Mouse (Mus musculus) kidney, embryonic 14.5 days (tissue): ENCODE results near the gene Olfr1417. TPM values are rescaled to one million over a fixed set of nuclear protein-coding genes. Genes with fewer than 3 reads are reported as not detected.
A peak's percentile ranks its signal among the peaks of the same experiment; 100 is the strongest.

Source experiments
- ATAC-seq: fragments of 200-750 bp; cut with Nextera tagmentation; 2 replicates; pipeline ENCODE4 v1.8.0; 2017; ENCODE audit warnings: moderate number of reproducible peaks, mild to moderate bottlenecking, moderate TSS enrichment, moderate library complexity; ENCODE audit not compliant: low FRiP score, low TSS enrichment
- H3K27ac ChIP-seq: fragments of 300-500 bp; sonication (generic); 2 replicates; pipeline ENCODE4 v1.5.1; 2014; ENCODE audit warnings: low read depth, mild to moderate bottlenecking, low read length, moderate library complexity, mixed read lengths
- H3K27me3 ChIP-seq: fragments of 300-500 bp; sonication (generic); 2 replicates; pipeline ENCODE4 v1.6.1; 2014; ENCODE audit warnings: mild to moderate bottlenecking, low read length; ENCODE audit not compliant: control insufficient read depth, insufficient read depth
- H3K36me3 ChIP-seq: fragments of 300-500 bp; sonication (generic); 2 replicates; pipeline ENCODE4 v1.6.1; 2014; ENCODE audit warnings: low read length, mixed read lengths; ENCODE audit not compliant: control insufficient read depth, insufficient read depth
- H3K4me1 ChIP-seq: fragments of 300-500 bp; sonication (generic); 2 replicates; pipeline ENCODE4 v1.6.1; 2014; ENCODE audit warnings: low read length, mixed read lengths; ENCODE audit not compliant: control insufficient read depth, insufficient read depth
- H3K4me2 ChIP-seq: fragments of 300-500 bp; sonication (generic); replicated peaks from 2 replicates; pipeline ENCODE4 v1.6.1; 2014; ENCODE audit warnings: low read depth, mild to moderate bottlenecking, low read length
- H3K4me3 ChIP-seq: fragments of 300-500 bp; sonication (generic); 2 replicates; pipeline ENCODE4 v1.5.1; 2014; ENCODE audit warnings: mild to moderate bottlenecking, low read length
- H3K9ac ChIP-seq: fragments of 300-500 bp; sonication (generic); 2 replicates; pipeline ENCODE4 v1.6.1; 2014; ENCODE audit warnings: low read depth, mild to moderate bottlenecking, low read length, moderate library complexity
- H3K9me3 ChIP-seq: fragments of 300-500 bp; sonication (generic); 2 replicates; pipeline ENCODE4 v1.6.1; 2016; ENCODE audit warnings: low read length; ENCODE audit not compliant: control insufficient read depth
- WGBS: fragments of 180-500 bp; shearing (Covaris S2); extraction: QIAGEN DNeasy Blood & Tissue Kit; methylation state at CpG from one replicate; pipeline ENCODE4 v1.1.7; 2014; 5-methylcytosine and 5-hydroxymethylcytosine counted together
- polyA plus RNA-seq: library from polyadenylated mRNA; unstranded; fragments of >200 nt; fragmentation: Nextera tagmentation; extraction: Ambion mirVana; gene quantifications from 2 replicates; pipeline ENCODE4 v1.2.1, GENCODE M21; 2014

The Olfr1417 gene
- polyA plus RNA-seq, 1 experiment from 2014 or later: 0.12 TPM

GRCm38 (mm10) chr19:11804423-11804822 is 34.6 kb downstream of the Olfr1417 start:
- H3K4me2 ChIP-seq: no peak overlapping the region
- H3K9ac ChIP-seq: no peak overlapping the region
- WGBS: 50% methylated on average over 1 of the region's 1 CpGs
- no peak for ATAC-seq
- no peaks in the 10 kb centered on the region for H3K9me3 ChIP-seq
- H3K4me1 ChIP-seq: no peaks in the 10 kb centered on the region
- no peaks in the 10 kb centered on the region for H3K36me3 ChIP-seq
- no peak overlapping the region for H3K27ac ChIP-seq
- no peaks in the 10 kb centered on the region for H3K27me3 ChIP-seq
- H3K4me3 ChIP-seq: no peak overlapping the region

GRCm38 (mm10) chr19:11800531-11801315 is 38.3 kb downstream of the Olfr1417 start:
- Histone ChIP-seq H3K4me3 (no peak overlapping the region), H3K9me3 (no peaks in the 10 kb centered on the region), H3K9ac (no peak overlapping the region), H3K27ac (no peak overlapping the region), H3K4me2 (no peak overlapping the region), H3K36me3 (no peaks in the 10 kb centered on the region), H3K27me3 (no peaks in the 10 kb centered on the region), H3K4me1 (no peaks in the 10 kb centered on the region)
- ATAC-seq: no peak
- WGBS: 81% methylated on average over 8 of the region's 8 CpGs

GRCm38 (mm10) chr19:11794447-11794846 is 44.6 kb downstream of the Olfr1417 start:
- ATAC-seq: no peak
- H3K27me3 ChIP-seq: no peaks in the 10 kb centered on the region
- no peaks in the 10 kb centered on the region for H3K4me1 ChIP-seq
- no peaks in the 10 kb centered on the region for H3K36me3 ChIP-seq
- no peak overlapping the region for H3K4me2 ChIP-seq
- no peak overlapping the region for H3K27ac ChIP-seq
- H3K4me3 ChIP-seq: no peak overlapping the region
- WGBS: 84% methylated on average over 6 of the region's 6 CpGs
- H3K9ac ChIP-seq: no peak overlapping the region
- no peaks in the 10 kb centered on the region for H3K9me3 ChIP-seq

GRCm38 (mm10) chr19:11793741-11794359 is 45.2 kb downstream of the Olfr1417 start:
- Histone ChIP-seq H3K36me3 (0 out of 2 replicates have a peak, but pooled peaks cover 4% of the 10 kb centered on the region), H3K27ac (no peak overlapping the region), H3K4me3 (no peak overlapping the region), H3K4me2 (no peak overlapping the region), H3K9me3 (no peaks in the 10 kb centered on the region), H3K9ac (no peak overlapping the region), H3K27me3 (no peaks in the 10 kb centered on the region), H3K4me1 (no peaks in the 10 kb centered on the region)
- WGBS: 72% methylated on average over 2 of the region's 2 CpGs
- ATAC-seq: no peak

GRCm38 (mm10) chr19:11791825-11792224 is 47.2 kb downstream of the Olfr1417 start:
- WGBS: 68% methylated on average over 5 of the region's 5 CpGs
- ATAC-seq: no peak
- no peaks in the 10 kb centered on the region for H3K27me3 ChIP-seq

GRCm38 (mm10) chr19:11788876-11789275 is 50.1 kb downstream of the Olfr1417 start:
- Histone ChIP-seq H3K27me3 (no peaks in the 10 kb centered on the region), H3K4me2 (no peak overlapping the region), H3K36me3 (0 out of 2 replicates have a peak, but pooled peaks cover 4% of the 10 kb centered on the region), H3K9me3 (no peaks in the 10 kb centered on the region), H3K4me1 (no peaks in the 10 kb centered on the region), H3K4me3 (no peak overlapping the region), H3K9ac (no peak overlapping the region), H3K27ac (no peak overlapping the region)
- ATAC-seq: peak; percentile 73; the same call in 1 of the 2 replicates
- WGBS: 47% methylated on average over 6 of the region's 6 CpGs

More at GRCm38 (mm10) chr19:11791825-11792224, 47.2 kb downstream of the Olfr1417 start:
- no peak overlapping the region for H3K27ac ChIP-seq
- no peaks in the 10 kb centered on the region for H3K9me3 ChIP-seq
- H3K4me1 ChIP-seq: no peaks in the 10 kb centered on the region
- H3K36me3 ChIP-seq: 0 out of 2 replicates have a peak, but pooled peaks cover 4% of the 10 kb centered on the region
- H3K4me2 ChIP-seq: no peak overlapping the region
- H3K4me3 ChIP-seq: no peak overlapping the region
- no peak overlapping the region for H3K9ac ChIP-seq

- H3K9ac ChIP-seq: no peak overlapping the region
- H3K4me2 ChIP-seq: no peak overlapping the region
- no peaks in the 10 kb centered on the region for H3K4me1 ChIP-seq
- H3K36me3 ChIP-seq: 0 out of 2 replicates have a peak, but pooled peaks cover 4% of the 10 kb centered on the region
- no peaks in the 10 kb centered on the region for H3K9me3 ChIP-seq
- no peak overlapping the region for H3K27ac ChIP-seq
- H3K4me3 ChIP-seq: no peak overlapping the region
- 93% methylated on average over 6 of the region's 6 CpGs for WGBS
- ATAC-seq: no peak
- no peaks in the 10 kb centered on the region for H3K27me3 ChIP-seq
These were observed 51.2 kb downstream of the Olfr1417 start for GRCm38 (mm10) chr19:11787826-11788225.

GRCm38 (mm10) chr19:11785409-11786154 is 53.4 kb downstream of the Olfr1417 start:
- ATAC-seq: no peak
- no peaks in the 10 kb centered on the region for H3K4me1 ChIP-seq
- no peak overlapping the region for H3K4me2 ChIP-seq
- no peak overlapping the region for H3K9ac ChIP-seq
- WGBS: 80% methylated on average over 14 of the region's 14 CpGs
- no peaks in the 10 kb centered on the region for H3K9me3 ChIP-seq
- 0 out of 2 replicates have a peak, but pooled peaks cover 4% of the 10 kb centered on the region for H3K36me3 ChIP-seq
- no peaks in the 10 kb centered on the region for H3K27me3 ChIP-seq
- H3K27ac ChIP-seq: no peak overlapping the region
- H3K4me3 ChIP-seq: no peak overlapping the region
